Mouse (Mus musculus) forebrain, embryonic 16.5 days (tissue): Measurements from ENCODE around the gene Cmtm4. TPM values are rescaled to one million over a fixed set of nuclear protein-coding genes. Genes with fewer than 3 reads are reported as not detected.
A peak's percentile ranks its signal among the peaks of the same experiment; 100 is the strongest.

Experiments
- ATAC-seq: fragments of 200-750 bp; cut with Nextera tagmentation; 2 replicates; pipeline ENCODE4 v1.8.0; 2017; ENCODE audit warnings: mild to moderate bottlenecking, moderate library complexity
- H3K27ac ChIP-seq: fragments of 300-500 bp; sonication (generic); 2 replicates; pipeline ENCODE4 v1.5.1; 2014; ENCODE audit warnings: low read length, control low read depth
- H3K27me3 ChIP-seq: fragments of 300-500 bp; sonication (generic); replicated peaks from 2 replicates; pipeline ENCODE4 v1.6.1; 2014; ENCODE audit warnings: low read length; ENCODE audit not compliant: control insufficient read depth, insufficient read depth
- H3K36me3 ChIP-seq: fragments of 300-500 bp; sonication (generic); 2 replicates; pipeline ENCODE4 v1.6.1; 2014; ENCODE audit not compliant: control insufficient read depth, insufficient read depth
- H3K4me1 ChIP-seq: fragments of 300-500 bp; sonication (generic); replicated peaks from 2 replicates; pipeline ENCODE4 v1.6.1; 2014; ENCODE audit warnings: low read length; ENCODE audit not compliant: control insufficient read depth, insufficient read depth
- H3K4me2 ChIP-seq: fragments of 300-500 bp; sonication (generic); 2 replicates; pipeline ENCODE4 v1.6.1; 2014; ENCODE audit warnings: mild to moderate bottlenecking, low read length, control low read depth
- H3K4me3 ChIP-seq: fragments of 300-500 bp; sonication (generic); replicated peaks from 2 replicates; pipeline ENCODE4 v1.5.1; 2014; ENCODE audit warnings: mild to moderate bottlenecking, low read length, control low read depth
- H3K9ac ChIP-seq: fragments of 300-500 bp; sonication (generic); replicated peaks from 2 replicates; pipeline ENCODE4 v1.6.1; 2014; ENCODE audit warnings: low read depth, low read length, control low read depth
- H3K9me3 ChIP-seq: fragments of 300-500 bp; sonication (generic); 2 replicates; pipeline ENCODE4 v1.6.1; 2016; ENCODE audit warnings: low read length; ENCODE audit not compliant: control insufficient read depth
- WGBS: fragments of 180-500 bp; shearing (Covaris S2); extraction: QIAGEN DNeasy Blood & Tissue Kit; methylation state at CpG from one replicate; pipeline ENCODE4 v1.1.7; 2014; 5-methylcytosine and 5-hydroxymethylcytosine counted together
- polyA plus RNA-seq: library from polyadenylated mRNA; unstranded; fragments of >200 nt; fragmentation: Nextera tagmentation; extraction: Ambion mirVana; gene quantifications from 2 replicates; pipeline ENCODE4 v1.2.1, GENCODE M21; 2015

Cmtm4 gene
- polyA plus RNA-seq, 1 experiment from 2014 or later, result 2.8 TPM

DNA sequence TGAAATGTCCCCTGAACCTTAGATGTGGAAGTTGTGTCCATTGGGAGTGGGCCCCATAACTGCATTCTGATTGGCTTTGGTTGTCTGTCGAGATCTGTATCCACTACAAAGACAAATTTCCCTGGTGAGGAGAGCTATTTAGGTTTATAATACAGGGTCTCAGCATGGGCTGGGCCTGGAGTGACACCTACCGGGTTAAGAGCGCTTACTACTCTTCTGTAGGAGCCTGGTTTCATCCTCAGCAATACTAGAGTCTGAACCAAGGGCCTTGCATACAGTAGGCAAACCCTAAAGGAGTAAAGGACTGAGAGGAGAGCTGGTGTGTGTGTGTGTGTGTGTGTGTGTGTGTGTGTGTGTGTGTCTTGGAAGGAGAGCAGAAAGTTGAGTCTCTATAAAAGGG lies 18.6 kb upstream of the Cmtm4 start:
- WGBS, result 58% methylated on average over 3 of the region's 3 CpGs
- Histone ChIP-seq H3K36me3 (peaks cover 15% of the 10 kb centered on the region), H3K9ac (no peak overlapping the region), H3K27ac (no peak overlapping the region), H3K4me2 (no peak overlapping the region), H3K4me3 (no peak overlapping the region), H3K9me3 (no peaks in the 10 kb centered on the region), H3K27me3 (no peaks in the 10 kb centered on the region), H3K4me1 (no peaks in the 10 kb centered on the region)
- ATAC-seq, result no peak

- 83% methylated on average over 4 of the region's 4 CpGs for WGBS
- ATAC-seq, result peak; percentile 11; the same call in 1 of the 2 replicates
- Histone ChIP-seq H3K36me3 (peaks cover 11% of the 10 kb centered on the region), H3K9me3 (no peaks in the 10 kb centered on the region), H3K4me3 (no peak overlapping the region), H3K27me3 (no peaks in the 10 kb centered on the region), H3K4me2 (no peak overlapping the region), H3K27ac (no peak overlapping the region), H3K9ac (no peak overlapping the region), H3K4me1 (no peaks in the 10 kb centered on the region)
These were observed 18.2 kb upstream of the Cmtm4 start for GRCm38 (mm10) chr8:104413770-104414169.

GRCm38 (mm10) chr8:104412805-104413532 lies 17.4 kb upstream of the Cmtm4 start:
- ATAC-seq, result no peak
- H3K27me3 ChIP-seq, result no peaks in the 10 kb centered on the region
- H3K9ac ChIP-seq, result no peak overlapping the region
- no peak overlapping the region for H3K4me2 ChIP-seq
- no peaks in the 10 kb centered on the region for H3K9me3 ChIP-seq
- H3K4me3 ChIP-seq, result no peak overlapping the region
- H3K36me3 ChIP-seq, result peaks cover 7% of the 10 kb centered on the region; the same call in 1 of the 2 replicates
- no peak overlapping the region for H3K27ac ChIP-seq
- H3K4me1 ChIP-seq, result no peaks in the 10 kb centered on the region
- WGBS, result 75% methylated on average over 7 of the region's 7 CpGs

DNA sequence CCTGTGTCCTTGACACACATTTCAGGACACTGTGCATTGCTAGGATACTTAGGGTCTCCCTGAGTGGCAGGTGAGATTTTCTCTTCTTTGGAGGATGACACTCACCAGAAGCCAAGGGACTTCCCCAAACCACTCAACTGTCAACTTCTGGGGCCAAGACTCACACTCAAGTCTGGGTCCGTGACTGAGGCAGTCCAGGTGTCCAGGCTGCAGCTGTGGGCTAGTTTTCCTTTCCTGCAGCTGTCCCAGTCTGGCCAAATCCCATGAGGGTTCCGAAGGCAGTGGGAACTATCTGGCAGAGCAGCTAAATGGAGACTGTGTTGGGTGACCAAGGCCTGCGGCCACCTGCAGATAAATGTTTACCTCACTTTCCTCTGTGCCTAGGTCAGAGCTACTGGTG lies 16.4 kb upstream of the Cmtm4 start:
- no peaks in the 10 kb centered on the region for H3K27me3 ChIP-seq
- H3K9me3 ChIP-seq, result no peaks in the 10 kb centered on the region
- H3K9ac ChIP-seq, result no peak overlapping the region
- H3K36me3 ChIP-seq, result no peaks in the 10 kb centered on the region
- ATAC-seq, result no peak
- no peaks in the 10 kb centered on the region for H3K4me1 ChIP-seq
- no peak overlapping the region for H3K4me3 ChIP-seq
- H3K4me2 ChIP-seq, result no peak overlapping the region
- H3K27ac ChIP-seq, result no peak overlapping the region
- 93% methylated on average over 3 of the region's 3 CpGs for WGBS

DNA sequence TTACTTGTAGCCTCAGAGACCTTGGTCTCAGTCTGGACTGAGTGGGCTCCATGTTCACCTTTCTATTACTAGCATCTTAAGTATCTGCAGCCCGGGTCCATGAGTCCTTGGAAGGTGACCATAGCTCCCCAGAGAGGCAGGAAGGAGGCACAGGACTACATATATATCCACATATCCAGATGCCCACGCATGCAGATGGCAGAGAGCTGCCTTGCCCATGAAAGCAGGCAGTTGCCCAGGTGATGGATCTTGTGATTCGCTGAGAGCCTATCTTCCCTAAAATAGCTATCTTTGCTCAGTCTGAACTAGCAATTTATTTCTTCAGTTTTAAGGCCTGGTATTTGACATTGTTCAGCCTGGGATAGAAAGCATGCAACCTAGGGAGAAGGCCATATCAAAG lies 15.9 kb upstream of the Cmtm4 start:
- Histone ChIP-seq H3K4me1 (no peaks in the 10 kb centered on the region), H3K9me3 (no peaks in the 10 kb centered on the region), H3K27me3 (no peaks in the 10 kb centered on the region), H3K27ac (no peak overlapping the region), H3K4me3 (no peak overlapping the region), H3K9ac (no peak overlapping the region), H3K4me2 (no peak overlapping the region), H3K36me3 (no peaks in the 10 kb centered on the region)
- ATAC-seq, result no peak
- WGBS, result 97% methylated on average over 3 of the region's 3 CpGs

DNA sequence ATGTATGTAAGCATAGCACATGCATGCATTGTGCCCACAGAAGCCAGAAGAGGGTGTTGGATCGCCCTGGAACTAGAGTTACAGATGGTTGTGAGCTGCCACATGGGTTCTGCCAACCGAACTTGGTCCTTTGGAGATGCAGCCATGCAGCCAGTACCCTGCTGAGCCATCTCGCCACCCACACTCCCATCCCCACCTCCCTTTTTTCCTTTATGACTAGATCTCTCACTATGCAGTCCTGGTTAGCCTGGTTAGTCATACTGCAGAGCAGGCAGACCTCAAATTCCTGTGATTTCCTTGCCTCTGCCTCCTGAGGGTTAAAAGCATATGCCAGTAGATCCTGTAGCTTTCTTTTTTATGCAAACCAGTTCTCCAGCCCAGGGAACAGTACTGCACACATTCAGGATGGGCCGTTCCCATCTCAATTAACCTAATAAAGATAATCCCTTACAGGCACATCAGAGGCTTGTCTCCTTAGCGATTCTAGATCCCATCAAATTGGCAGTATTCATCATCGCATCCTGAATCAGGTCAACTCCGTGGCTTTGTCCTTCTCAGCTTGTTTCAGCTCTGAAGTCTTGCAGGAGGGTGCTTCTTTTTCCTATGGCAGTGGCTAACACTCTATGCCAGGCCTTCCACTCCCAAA lies 15.1 kb upstream of the Cmtm4 start:
- H3K9me3 ChIP-seq, result no peaks in the 10 kb centered on the region
- no peaks in the 10 kb centered on the region for H3K36me3 ChIP-seq
- H3K9ac ChIP-seq, result no peak overlapping the region
- no peak for ATAC-seq
- H3K4me2 ChIP-seq, result no peak overlapping the region
- H3K4me3 ChIP-seq, result no peak overlapping the region
- H3K4me1 ChIP-seq, result no peaks in the 10 kb centered on the region
- H3K27me3 ChIP-seq, result no peaks in the 10 kb centered on the region
- 37% methylated on average over 7 of the region's 7 CpGs for WGBS
- H3K27ac ChIP-seq, result no peak overlapping the region

DNA sequence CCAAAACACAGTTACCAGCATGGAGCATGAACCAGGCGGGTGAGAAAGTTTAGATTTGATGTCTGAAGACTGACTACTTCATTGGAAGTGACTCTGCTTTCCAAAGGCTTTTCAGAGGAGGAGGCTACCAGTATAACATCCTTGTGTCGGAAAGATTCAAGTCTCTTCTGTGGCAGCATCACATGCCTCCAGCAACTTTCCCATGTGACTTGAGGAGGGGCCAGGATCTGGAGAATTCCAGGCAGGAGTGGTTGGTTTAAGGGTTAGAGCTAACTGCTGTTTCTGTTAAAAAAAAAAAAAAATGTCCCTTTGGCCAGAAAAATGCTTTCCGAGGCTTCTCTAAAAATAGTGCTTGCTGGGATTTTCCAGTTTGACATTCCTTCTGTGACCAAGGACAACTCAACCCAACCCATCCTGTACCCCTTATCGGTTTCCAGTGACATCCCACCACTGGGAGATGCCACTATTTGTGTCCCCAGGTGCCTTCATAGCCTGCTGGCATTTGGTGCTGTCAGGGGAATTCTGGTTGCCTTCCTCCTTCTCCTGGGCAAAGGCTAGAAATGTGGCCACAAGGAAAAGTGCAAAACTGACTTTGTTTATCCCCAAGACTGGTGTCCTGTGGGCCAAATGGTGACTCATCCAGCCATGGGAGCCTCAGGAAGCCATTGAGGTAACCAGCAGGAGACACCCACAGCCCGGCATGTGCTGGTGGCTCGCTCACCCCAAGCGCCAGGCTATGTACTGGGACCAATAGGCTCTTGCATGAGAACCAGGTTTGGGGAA lies 12.9 kb upstream of the Cmtm4 start:
- Histone ChIP-seq H3K27ac (no peak overlapping the region), H3K4me2 (no peak overlapping the region), H3K36me3 (no peaks in the 10 kb centered on the region), H3K4me3 (no peak overlapping the region), H3K9ac (no peak overlapping the region), H3K27me3 (no peaks in the 10 kb centered on the region), H3K4me1 (no peaks in the 10 kb centered on the region), H3K9me3 (no peaks in the 10 kb centered on the region)
- ATAC-seq, result no peak
- WGBS, result 87% methylated on average over 7 of the region's 7 CpGs

DNA sequence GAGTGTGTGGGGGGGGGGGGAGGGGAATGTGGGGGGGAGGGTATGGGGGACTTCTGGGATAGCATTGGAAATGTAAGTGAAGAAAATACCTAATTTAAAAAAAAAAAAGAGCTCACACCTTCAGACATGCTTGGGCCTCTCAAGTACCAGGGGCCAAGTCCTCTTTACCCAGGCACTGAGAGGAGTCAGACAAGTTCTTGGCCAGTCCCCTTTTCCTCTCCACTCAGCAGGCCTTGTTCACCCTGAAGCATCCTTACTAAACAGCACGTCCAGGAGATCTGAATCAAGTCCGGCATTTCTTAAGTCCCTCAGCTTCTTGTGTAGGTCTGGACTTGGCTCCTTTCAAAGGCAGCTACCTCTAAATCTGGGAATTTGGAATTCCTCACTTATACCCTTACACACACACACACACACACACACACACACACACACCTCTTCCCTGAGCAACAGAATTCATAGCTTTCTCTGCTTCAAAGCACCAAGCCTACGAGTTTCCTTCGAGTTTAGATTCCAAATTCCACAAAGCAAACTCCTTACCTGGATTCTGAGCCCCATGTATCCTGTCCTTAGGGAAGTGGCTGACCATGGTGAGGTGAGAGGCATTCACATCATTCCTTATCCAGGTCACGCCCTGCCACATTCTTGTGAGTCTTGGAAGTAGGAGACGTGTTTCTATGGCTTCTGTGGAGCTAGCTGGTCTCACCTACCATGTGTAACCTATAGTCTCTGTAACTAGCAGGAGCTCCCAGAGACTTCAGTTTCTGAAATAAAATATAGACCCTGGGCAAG lies 10.9 kb upstream of the Cmtm4 start:
- no peaks in the 10 kb centered on the region for H3K9me3 ChIP-seq
- H3K36me3 ChIP-seq, result no peaks in the 10 kb centered on the region
- H3K4me3 ChIP-seq, result no peak overlapping the region
- no peak for ATAC-seq
- H3K27me3 ChIP-seq, result no peaks in the 10 kb centered on the region
- H3K4me1 ChIP-seq, result no peaks in the 10 kb centered on the region
- 82% methylated on average over 6 of the region's 6 CpGs for WGBS
- H3K9ac ChIP-seq, result no peak overlapping the region
- H3K4me2 ChIP-seq, result no peak overlapping the region
- H3K27ac ChIP-seq, result no peak overlapping the region
